Mouse (Mus musculus): ENCODE results near the gene Rpl29. TPM values are rescaled to one million over a fixed set of nuclear protein-coding genes. Genes with fewer than 3 reads are reported as not detected.

The Rpl29 gene
- polyA plus RNA-seq, 1 experiment from 2014 or later = 723 TPM

- H3K9ac ChIP-seq = peak overlapping the region; percentile 59
- no peaks in the 10 kb centered on the region for H3K9me3 ChIP-seq (replicated peaks)
- WGBS = 4% methylated on average over 16 of the region's 16 CpGs
- peaks cover 25% of the 10 kb centered on the region for H3K4me1 ChIP-seq
- H3K4me2 ChIP-seq (replicated peaks) = peak overlapping the region; percentile 81
- no peaks in the 10 kb centered on the region for H3K27me3 ChIP-seq
- no peak for ATAC-seq (ENCODE audit: low FRiP score)
- peaks cover 26% of the 10 kb centered on the region for H3K36me3 ChIP-seq
- H3K4me3 ChIP-seq = peak overlapping the region; percentile 72
- H3K27ac ChIP-seq = no peak overlapping the region
Observed at GRCm38 (mm10) chr9:106477649-106478048, 48.4 kb downstream of the Rpl29 start.

- WGBS = 83% methylated on average over 9 of the region's 9 CpGs
- Histone ChIP-seq H3K4me1 (peaks cover 25% of the 10 kb centered on the region), H3K27ac (no peak overlapping the region), H3K4me2 (replicated peaks) (peak overlapping the region; percentile 81), H3K27me3 (no peaks in the 10 kb centered on the region), H3K9me3 (replicated peaks) (no peaks in the 10 kb centered on the region), H3K4me3 (peak overlapping the region; percentile 72), H3K9ac (peak overlapping the region; percentile 59), H3K36me3 (peaks cover 30% of the 10 kb centered on the region)
- no peak for ATAC-seq (ENCODE audit: low FRiP score)
Observed at GRCm38 (mm10) chr9:106478101-106478500, 48.8 kb downstream of the Rpl29 start.

GRCm38 (mm10) chr9:106480541-106480940 is 51.3 kb downstream of the Rpl29 start:
- no peak overlapping the region for H3K4me3 ChIP-seq
- no peaks in the 10 kb centered on the region for H3K9me3 ChIP-seq (replicated peaks)
- 94% methylated on average over 7 of the region's 7 CpGs for WGBS
- peaks cover 55% of the 10 kb centered on the region for H3K36me3 ChIP-seq
- H3K4me2 ChIP-seq (replicated peaks) = no peak overlapping the region
- no peak for ATAC-seq (ENCODE audit: low FRiP score)
- H3K27ac ChIP-seq = no peak overlapping the region
- no peaks in the 10 kb centered on the region for H3K27me3 ChIP-seq
- no peak overlapping the region for H3K9ac ChIP-seq
- H3K4me1 ChIP-seq = peaks cover 12% of the 10 kb centered on the region

GRCm38 (mm10) chr9:106481075-106481474 is 51.8 kb downstream of the Rpl29 start:
- Histone ChIP-seq H3K9me3 (replicated peaks) (no peaks in the 10 kb centered on the region), H3K4me1 (peaks cover 12% of the 10 kb centered on the region), H3K27ac (no peak overlapping the region), H3K4me2 (replicated peaks) (no peak overlapping the region), H3K9ac (no peak overlapping the region), H3K36me3 (peaks cover 60% of the 10 kb centered on the region), H3K27me3 (no peaks in the 10 kb centered on the region), H3K4me3 (no peak overlapping the region)
- WGBS = 96% methylated on average over 15 of the region's 15 CpGs
- ATAC-seq (ENCODE audit: low FRiP score) = no peak

Other genes with a start within 250 kb of the Rpl29 start
- gene Ppm1m, start 229.7 kb upstream of the Rpl29 start, polyA plus RNA-seq (2016; fragmentation: Nextera tagmentation; extraction: Ambion mirVana) = 32.3 and 37.0 TPM in 2 replicates
- 60.2 and 62.1 TPM in 2 replicates for gene Twf2, start 226.3 kb upstream of the Rpl29 start, polyA plus RNA-seq (2016; fragmentation: Nextera tagmentation; extraction: Ambion mirVana)
- gene Tlr9, start 206.9 kb upstream of the Rpl29 start, polyA plus RNA-seq (2016; fragmentation: Nextera tagmentation; extraction: Ambion mirVana) = 0.05 and 0.07 TPM in 2 replicates
- gene Alas1, start 180.8 kb upstream of the Rpl29 start, polyA plus RNA-seq (2016; fragmentation: Nextera tagmentation; extraction: Ambion mirVana) = 79.2 and 92.1 TPM in 2 replicates
- 15.4 and 16.4 TPM in 2 replicates for gene Poc1a, start 148.4 kb upstream of the Rpl29 start, polyA plus RNA-seq (2016; fragmentation: Nextera tagmentation; extraction: Ambion mirVana)
- gene Dusp7, start 60.8 kb upstream of the Rpl29 start, polyA plus RNA-seq (2016; fragmentation: Nextera tagmentation; extraction: Ambion mirVana) = 25.5 and 26.9 TPM in 2 replicates
- gene Acy1, start 8.9 kb downstream of the Rpl29 start, polyA plus RNA-seq (2016; fragmentation: Nextera tagmentation; extraction: Ambion mirVana) = 29.0 and 30.7 TPM in 2 replicates
- gene Abhd14b, start 18.0 kb downstream of the Rpl29 start, polyA plus RNA-seq (2016; fragmentation: Nextera tagmentation; extraction: Ambion mirVana) = 7.6 and 8.5 TPM in 2 replicates
- gene Abhd14a, start 18.2 kb downstream of the Rpl29 start, polyA plus RNA-seq (2016; fragmentation: Nextera tagmentation; extraction: Ambion mirVana) = 37.5 and 39.7 TPM in 2 replicates
- 308 and 309 TPM in 2 replicates for gene Pcbp4, start 23.8 kb downstream of the Rpl29 start, polyA plus RNA-seq (2016; fragmentation: Nextera tagmentation; extraction: Ambion mirVana)
- gene Gpr62, start 36.5 kb downstream of the Rpl29 start, polyA plus RNA-seq (2016; fragmentation: Nextera tagmentation; extraction: Ambion mirVana) = 0.41 and 0.68 TPM in 2 replicates
- 42.7 and 52.2 TPM in 2 replicates for gene Rrp9, start 46.5 kb downstream of the Rpl29 start, polyA plus RNA-seq (2016; fragmentation: Nextera tagmentation; extraction: Ambion mirVana)
- gene Parp3, start 47.5 kb downstream of the Rpl29 start, polyA plus RNA-seq (2016; fragmentation: Nextera tagmentation; extraction: Ambion mirVana) = 1.6 and 2.1 TPM in 2 replicates
- not detected in 2 replicates for gene Iqcf1, start 70.5 kb downstream of the Rpl29 start, polyA plus RNA-seq (2016; fragmentation: Nextera tagmentation; extraction: Ambion mirVana)
- not detected in 2 replicates for gene Iqcf5, start 85.1 kb downstream of the Rpl29 start, polyA plus RNA-seq (2016; fragmentation: Nextera tagmentation; extraction: Ambion mirVana)
- gene Iqcf3, start 132.2 kb downstream of the Rpl29 start, polyA plus RNA-seq (2016; fragmentation: Nextera tagmentation; extraction: Ambion mirVana) = not detected in 2 replicates
- not detected in 2 replicates for gene Iqcf4, start 141.5 kb downstream of the Rpl29 start, polyA plus RNA-seq (2016; fragmentation: Nextera tagmentation; extraction: Ambion mirVana)
- not detected in 2 replicates for gene Iqcf6, start 197.1 kb downstream of the Rpl29 start, polyA plus RNA-seq (2016; fragmentation: Nextera tagmentation; extraction: Ambion mirVana)
- gene Grm2, start 226.6 kb downstream of the Rpl29 start, polyA plus RNA-seq (2016; fragmentation: Nextera tagmentation; extraction: Ambion mirVana) = 4.4 and 4.7 TPM in 2 replicates